Mouse (Mus musculus): Measurements from ENCODE around the gene Gns. TPM values are rescaled to one million over a fixed set of nuclear protein-coding genes. Genes with fewer than 3 reads are reported as not detected.
A peak's percentile ranks its signal among the peaks of the same experiment; 100 is the strongest.

Gns gene
- polyA plus RNA-seq, 1 experiment from 2014 or later: 36.9 TPM

DNA sequence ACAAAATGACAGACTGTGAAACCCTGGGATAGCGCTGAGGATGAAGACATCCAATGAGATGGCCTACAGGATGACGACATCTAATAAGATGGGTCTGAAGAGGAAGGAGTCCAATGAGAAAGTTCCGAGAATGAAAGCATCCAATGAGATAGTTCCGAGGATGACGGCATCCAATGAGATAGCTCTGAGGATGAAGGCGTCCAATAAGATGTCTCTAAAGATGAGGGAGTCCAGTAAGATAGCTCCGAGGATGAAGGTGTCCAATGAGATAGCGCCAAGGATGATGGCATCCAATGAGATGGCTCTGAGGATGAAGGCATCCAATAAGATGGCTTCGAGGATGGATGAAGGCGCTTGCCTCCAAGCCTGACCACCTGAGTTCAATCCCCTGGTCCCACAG is 22.6 kb upstream of the Gns start:
- H3K4me3 ChIP-seq (replicated peaks): no peak overlapping the region
- WGBS: 98% methylated on average over 10 of the region's 10 CpGs
- no peak overlapping the region for H3K27ac ChIP-seq
- H3K4me1 ChIP-seq (replicated peaks): peaks cover 17% of the 10 kb centered on the region
- H3K9me3 ChIP-seq: no peaks in the 10 kb centered on the region
- no peaks in the 10 kb centered on the region for H3K36me3 ChIP-seq
- no peaks in the 10 kb centered on the region for H3K27me3 ChIP-seq
- no peak overlapping the region for H3K4me2 ChIP-seq (replicated peaks)
- no peak for ATAC-seq
- H3K9ac ChIP-seq (replicated peaks): no peak overlapping the region

DNA sequence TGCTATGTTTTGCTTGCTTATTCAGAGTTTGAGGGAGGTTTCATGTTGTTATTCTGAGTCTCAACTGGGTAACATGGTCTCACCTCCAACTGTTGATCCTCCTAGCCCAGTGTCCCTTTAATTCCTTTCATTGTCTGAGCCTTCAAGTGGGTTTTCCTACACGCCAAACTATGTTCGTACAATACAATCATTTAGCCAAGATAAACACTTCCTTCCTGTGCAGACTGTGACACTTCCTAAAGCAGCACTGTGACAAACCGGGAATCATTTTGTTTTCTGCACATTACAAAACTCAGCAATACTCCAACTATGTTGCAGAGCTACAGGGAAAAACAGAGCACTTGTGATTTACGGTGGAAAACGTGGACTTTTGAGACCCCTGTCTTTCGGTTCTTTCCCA is 21.0 kb upstream of the Gns start:
- Histone ChIP-seq H3K36me3 (no peaks in the 10 kb centered on the region), H3K4me1 (replicated peaks) (peaks cover 17% of the 10 kb centered on the region), H3K9ac (replicated peaks) (no peak overlapping the region), H3K27me3 (peaks cover 2% of the 10 kb centered on the region), H3K9me3 (no peaks in the 10 kb centered on the region), H3K4me3 (replicated peaks) (no peak overlapping the region), H3K27ac (no peak overlapping the region), H3K4me2 (replicated peaks) (no peak overlapping the region)
- no peak for ATAC-seq
- 78% methylated on average over 6 of the region's 6 CpGs for WGBS

DNA sequence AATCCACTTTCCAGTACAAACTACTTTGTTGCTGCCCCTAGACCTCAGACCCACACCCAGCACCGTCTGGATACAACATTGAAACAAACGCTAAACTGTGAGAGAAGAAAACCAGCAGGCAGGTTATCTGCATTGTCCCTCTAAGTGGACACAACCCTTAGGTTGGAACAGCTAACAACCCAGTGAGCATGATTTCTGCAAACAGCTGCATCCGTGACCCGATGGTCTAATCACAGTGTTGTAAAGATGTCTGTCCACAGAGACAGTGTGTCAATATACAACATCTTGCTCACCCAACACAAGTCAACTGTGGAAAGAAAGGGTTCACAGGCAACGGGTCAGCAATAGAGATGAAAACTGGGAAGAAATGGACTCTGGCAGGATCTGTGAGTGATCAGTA is 15.6 kb upstream of the Gns start:
- no peak overlapping the region for H3K27ac ChIP-seq
- H3K9ac ChIP-seq (replicated peaks): no peak overlapping the region
- H3K4me2 ChIP-seq (replicated peaks): no peak overlapping the region
- peaks cover 14% of the 10 kb centered on the region for H3K4me1 ChIP-seq (replicated peaks)
- peaks cover 42% of the 10 kb centered on the region for H3K27me3 ChIP-seq
- WGBS: 49% methylated on average over 5 of the region's 5 CpGs
- ATAC-seq: no peak
- H3K9me3 ChIP-seq: no peaks in the 10 kb centered on the region
- H3K36me3 ChIP-seq: no peaks in the 10 kb centered on the region
- H3K4me3 ChIP-seq (replicated peaks): no peak overlapping the region

DNA sequence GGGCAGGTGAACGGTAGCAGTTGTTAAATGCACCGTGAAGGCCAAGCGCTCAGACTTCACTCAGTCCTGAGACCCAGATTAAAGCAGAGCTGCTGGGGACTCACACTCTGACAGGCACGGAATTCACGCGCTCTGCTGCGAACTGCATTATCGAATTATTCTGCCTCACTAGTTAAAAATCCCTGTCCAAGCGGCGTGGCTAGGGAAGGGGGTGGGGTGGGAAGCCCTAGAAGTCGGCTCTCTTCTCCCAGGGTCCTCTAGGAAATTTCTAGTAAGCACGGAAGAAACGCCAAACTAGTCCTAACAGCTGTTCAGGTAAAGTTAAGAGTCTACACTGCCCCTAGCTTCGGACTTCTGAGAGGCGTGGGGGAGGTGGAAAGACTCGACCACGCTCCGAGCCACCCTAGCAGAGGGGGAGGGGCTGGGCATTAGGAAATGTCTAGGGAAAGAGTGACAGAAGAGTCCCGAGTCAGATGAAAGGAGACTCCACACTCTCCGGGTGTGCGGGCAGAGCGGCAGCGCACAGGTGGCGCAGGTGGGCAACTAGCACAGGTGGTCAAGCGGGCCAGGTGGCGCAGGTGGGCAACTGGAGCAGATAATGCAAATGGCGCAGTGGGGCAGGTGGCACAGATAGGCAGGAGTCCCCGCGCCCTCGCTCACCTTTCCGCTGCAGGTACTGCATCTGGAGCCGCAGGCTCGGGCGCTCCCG is 14.4 kb upstream of the Gns start:
- Histone ChIP-seq H3K4me3 (replicated peaks) (peak overlapping the region; percentile 49), H3K4me2 (replicated peaks) (peak overlapping the region; percentile 88), H3K9me3 (no peaks in the 10 kb centered on the region), H3K36me3 (no peaks in the 10 kb centered on the region), H3K27me3 (peaks cover 42% of the 10 kb centered on the region), H3K9ac (replicated peaks) (peak overlapping the region; percentile 61), H3K4me1 (replicated peaks) (peaks cover 14% of the 10 kb centered on the region), H3K27ac (no peak overlapping the region)
- ATAC-seq: peak; percentile 80
- under 1% methylated on average over 35 of the region's 35 CpGs for WGBS

DNA sequence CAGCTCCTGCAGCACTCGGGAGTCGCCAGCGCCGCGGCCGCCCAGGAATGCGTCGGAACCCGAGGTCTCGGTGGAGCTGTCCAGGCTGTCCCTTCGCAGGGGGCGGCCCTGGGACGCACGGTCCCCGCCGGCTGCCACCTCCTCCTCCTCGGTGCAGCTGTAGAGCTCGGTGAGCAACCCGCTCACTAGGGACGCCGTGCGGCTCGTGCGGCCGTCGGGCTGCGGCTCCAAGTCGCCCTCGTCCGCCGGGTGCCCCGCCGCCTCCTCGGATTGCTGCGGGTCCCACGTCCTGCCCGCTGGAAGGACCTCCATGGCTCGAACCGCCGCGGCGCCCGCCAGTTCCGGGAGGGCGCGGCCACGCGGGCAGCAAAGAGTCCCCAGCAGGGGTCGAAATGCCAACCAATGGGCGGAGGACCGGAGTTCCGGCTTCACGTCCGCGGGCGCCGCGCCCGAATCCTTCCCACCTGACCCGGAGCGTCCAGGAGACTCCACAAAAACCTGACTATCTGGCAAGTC is 13.8 kb upstream of the Gns start, which contains the start of gene Tbc1d30:
Tbc1d30 (minus strand) TSS at position 213 of the 516 bp plus-strand sequence.
- peaks cover 42% of the 10 kb centered on the region for H3K27me3 ChIP-seq
- ATAC-seq: peak; percentile 82
- no peak within 1 kb of the TSS for H3K27ac ChIP-seq
- H3K36me3 ChIP-seq: no peaks in the 10 kb centered on the region
- H3K4me1 ChIP-seq (replicated peaks): peaks cover 14% of the 10 kb centered on the region
- H3K4me2 ChIP-seq (replicated peaks): peak within 1 kb of the TSS; percentile 88
- peak within 1 kb of the TSS; percentile 49 for H3K4me3 ChIP-seq (replicated peaks)
- H3K9me3 ChIP-seq: no peaks in the 10 kb centered on the region
- H3K9ac ChIP-seq (replicated peaks): peak within 1 kb of the TSS; percentile 61
- WGBS: 0% methylated on average over 61 of the region's 61 CpGs

DNA sequence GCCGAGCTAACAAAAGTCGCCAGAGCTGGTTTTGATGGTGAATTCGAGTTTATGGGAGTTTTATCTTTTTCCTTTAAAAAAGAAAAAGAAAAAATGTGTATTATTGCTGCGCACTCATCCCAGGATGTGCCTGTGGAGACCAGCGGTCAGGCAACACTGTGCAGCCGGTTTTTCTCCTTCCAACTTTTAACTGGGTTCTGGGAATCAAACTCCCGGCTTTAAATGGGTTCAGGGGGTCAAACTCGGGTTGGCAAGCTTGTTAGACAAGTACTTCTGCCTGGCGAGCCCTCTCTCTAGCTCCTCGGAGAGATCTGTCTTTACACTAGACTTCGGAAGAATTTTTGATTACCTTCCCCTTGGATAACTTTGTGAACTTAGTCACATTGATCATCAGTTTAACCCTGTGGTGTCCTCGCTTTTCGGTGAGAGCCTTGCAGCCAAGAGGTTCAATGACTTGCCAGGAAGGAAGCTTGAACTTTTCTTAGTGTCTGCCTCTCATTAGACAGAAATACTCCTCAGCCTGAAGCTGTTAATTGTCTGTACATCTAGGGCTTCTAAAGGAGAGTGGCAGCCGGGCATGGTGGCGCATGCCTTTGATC is 13.1 kb upstream of the Gns start:
- peaks cover 14% of the 10 kb centered on the region for H3K4me1 ChIP-seq (replicated peaks)
- H3K9me3 ChIP-seq: no peaks in the 10 kb centered on the region
- peaks cover 42% of the 10 kb centered on the region for H3K27me3 ChIP-seq
- H3K4me3 ChIP-seq (replicated peaks): peak overlapping the region; percentile 49
- ATAC-seq: no peak
- peak overlapping the region; percentile 88 for H3K4me2 ChIP-seq (replicated peaks)
- H3K36me3 ChIP-seq: no peaks in the 10 kb centered on the region
- no peak overlapping the region for H3K9ac ChIP-seq (replicated peaks)
- no peak overlapping the region for H3K27ac ChIP-seq
- 36% methylated on average over 15 of the region's 15 CpGs for WGBS

DNA sequence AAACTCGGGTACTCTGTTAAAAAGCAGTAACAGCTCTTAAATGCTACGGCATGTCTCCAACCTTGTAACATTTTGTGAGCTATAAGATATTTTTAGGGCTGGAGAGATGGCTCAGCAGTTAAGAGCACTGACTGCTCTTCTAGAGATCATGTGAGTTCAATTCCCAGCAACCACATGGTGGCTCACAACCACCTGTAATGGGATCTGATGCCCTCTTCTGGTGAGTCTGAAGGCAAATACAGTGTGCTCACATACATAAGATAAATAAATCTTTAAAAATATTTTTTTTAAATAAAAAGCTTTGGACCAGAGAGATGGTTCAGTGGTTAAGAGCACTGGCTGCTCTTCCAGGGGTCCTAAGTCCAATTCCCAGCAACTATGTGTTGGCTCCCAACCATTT is 4.5 kb upstream of the Gns start:
- H3K9me3 ChIP-seq: no peaks in the 10 kb centered on the region
- no peak overlapping the region for H3K9ac ChIP-seq (replicated peaks)

DNA sequence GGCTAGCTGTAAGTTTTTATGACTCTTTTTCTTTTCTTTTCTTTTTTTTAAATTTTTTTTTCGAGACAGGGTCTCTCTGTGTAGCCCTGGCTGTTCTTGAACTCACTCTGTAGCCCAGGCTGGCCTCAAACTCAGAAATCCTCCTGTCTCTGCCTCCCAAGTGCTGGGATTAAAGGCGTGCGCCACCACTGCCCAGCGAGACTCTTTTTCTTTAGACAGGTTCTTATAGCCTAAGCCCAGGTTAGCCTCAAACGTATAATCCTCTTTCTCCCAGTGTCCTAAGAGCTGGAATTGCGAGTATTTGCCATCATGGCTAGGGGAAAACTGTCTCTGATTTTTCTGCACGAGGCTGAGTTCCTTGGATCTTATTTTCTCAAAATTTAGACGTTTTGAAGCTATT is 1.7 kb upstream of the Gns start:
- Histone ChIP-seq H3K4me3 (replicated peaks) (no peak overlapping the region), H3K36me3 (no peaks in the 10 kb centered on the region), H3K27ac (no peak overlapping the region), H3K9ac (replicated peaks) (no peak overlapping the region), H3K27me3 (no peaks in the 10 kb centered on the region), H3K4me2 (replicated peaks) (no peak overlapping the region), H3K4me1 (replicated peaks) (peaks cover 21% of the 10 kb centered on the region), H3K9me3 (no peaks in the 10 kb centered on the region)
- 84% methylated on average over 8 of the region's 8 CpGs for WGBS
- no peak for ATAC-seq

More for the DNA sequence above, 4.5 kb upstream of the Gns start:
- no peak overlapping the region for H3K27ac ChIP-seq
- no peak for ATAC-seq
- H3K4me3 ChIP-seq (replicated peaks): no peak overlapping the region
- WGBS: 93% methylated on average over 2 of the region's 2 CpGs
- no peaks in the 10 kb centered on the region for H3K36me3 ChIP-seq
- no peaks in the 10 kb centered on the region for H3K27me3 ChIP-seq
- no peak overlapping the region for H3K4me2 ChIP-seq (replicated peaks)
- peaks cover 5% of the 10 kb centered on the region for H3K4me1 ChIP-seq (replicated peaks)

DNA sequence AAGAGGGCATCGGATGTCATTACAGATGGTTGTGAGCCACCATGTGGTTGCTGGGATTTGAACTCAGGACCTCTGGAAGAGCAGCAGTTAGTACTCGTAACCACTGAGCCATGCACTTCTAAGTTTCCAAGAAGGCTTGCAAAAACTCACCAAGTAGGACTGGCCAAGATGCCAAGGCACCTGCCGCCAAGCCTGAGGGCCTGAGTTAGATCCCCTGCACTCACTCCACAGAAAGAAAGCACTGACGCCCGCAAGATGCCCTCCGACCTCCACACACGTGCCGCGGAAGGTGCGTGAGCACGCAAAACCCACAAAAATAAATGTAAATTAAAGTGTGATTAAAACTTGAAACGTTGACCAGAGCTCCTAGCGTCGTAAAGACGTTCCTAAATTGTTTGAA is 584 bp upstream of the Gns start:
- Histone ChIP-seq H3K4me1 (replicated peaks) (peaks cover 21% of the 10 kb centered on the region), H3K9me3 (no peaks in the 10 kb centered on the region), H3K27me3 (no peaks in the 10 kb centered on the region), H3K36me3 (0 out of 2 replicates have a peak, but pooled peaks cover 3% of the 10 kb centered on the region), H3K4me2 (replicated peaks) (peak overlapping the region; percentile 84), H3K4me3 (replicated peaks) (peak overlapping the region; percentile 93), H3K27ac (0 out of 2 replicates have a peak overlapping the region, but pooled peaks have one; percentile 59), H3K9ac (replicated peaks) (peak overlapping the region; percentile 91)
- ATAC-seq: 0 out of 2 replicates have a peak, but pooled peaks have one; percentile 19
- WGBS: 32% methylated on average over 15 of the region's 15 CpGs

DNA sequence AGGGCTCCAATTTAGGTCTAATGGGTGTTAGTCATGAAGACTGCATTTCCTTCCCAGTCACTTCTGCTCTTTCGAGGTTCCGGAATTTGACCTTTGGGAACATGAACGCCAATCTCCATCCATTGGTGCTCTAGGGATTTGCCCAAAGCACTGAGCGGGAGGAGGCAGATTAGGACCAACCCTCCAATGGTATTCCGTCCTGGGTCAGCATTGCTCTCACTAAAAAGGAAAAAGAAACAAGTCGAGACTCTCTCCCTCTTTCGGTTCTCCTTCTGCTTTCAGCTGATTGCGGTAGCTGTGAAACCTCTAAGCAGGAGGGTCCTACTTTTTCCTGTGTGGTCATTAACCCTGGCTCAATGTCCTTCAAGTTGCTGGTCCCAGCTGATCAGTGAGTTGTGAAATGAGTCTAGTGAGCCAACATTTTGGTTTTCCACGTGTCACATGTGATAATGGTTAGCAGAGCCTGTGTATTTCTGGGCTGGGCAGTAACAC is 937 bp downstream of the Gns start:
- Histone ChIP-seq H3K9ac (replicated peaks) (peak overlapping the region; percentile 91), H3K27me3 (no peaks in the 10 kb centered on the region), H3K4me3 (replicated peaks) (peak overlapping the region; percentile 93), H3K9me3 (no peaks in the 10 kb centered on the region), H3K36me3 (peaks cover 16% of the 10 kb centered on the region), H3K4me2 (replicated peaks) (peak overlapping the region; percentile 84), H3K27ac (no peak overlapping the region; the same call in 1 of the 2 replicates), H3K4me1 (replicated peaks) (peaks cover 21% of the 10 kb centered on the region)
- 12% methylated on average over 9 of the region's 9 CpGs for WGBS
- ATAC-seq: no peak

DNA sequence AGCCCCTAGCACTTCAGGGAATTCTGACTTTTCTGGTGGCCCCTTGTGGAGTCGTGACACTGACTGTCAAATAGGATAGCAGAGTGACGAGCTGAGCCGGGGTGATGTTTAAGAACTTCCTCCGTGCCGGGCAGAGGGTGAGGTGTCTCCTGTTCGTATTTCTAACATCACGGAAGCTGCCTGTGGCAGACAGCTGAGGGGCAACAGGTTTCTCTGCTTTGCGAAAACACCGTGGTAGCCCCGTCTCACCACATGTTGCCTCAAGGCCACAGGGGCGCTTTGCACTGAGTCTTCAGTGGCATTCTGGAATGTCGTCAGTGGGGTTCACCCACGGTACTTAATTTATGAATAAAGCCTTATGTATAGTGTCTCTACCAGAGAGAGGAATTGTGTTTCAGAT is 2.4 kb downstream of the Gns start:
- H3K27ac ChIP-seq: no peak overlapping the region
- ATAC-seq: no peak
- H3K9ac ChIP-seq (replicated peaks): no peak overlapping the region
- H3K27me3 ChIP-seq: no peaks in the 10 kb centered on the region
- WGBS: 89% methylated on average over 13 of the region's 13 CpGs
- H3K4me3 ChIP-seq (replicated peaks): no peak overlapping the region
- H3K4me2 ChIP-seq (replicated peaks): no peak overlapping the region
- H3K36me3 ChIP-seq: peaks cover 26% of the 10 kb centered on the region
- no peaks in the 10 kb centered on the region for H3K9me3 ChIP-seq
- H3K4me1 ChIP-seq (replicated peaks): peaks cover 21% of the 10 kb centered on the region

DNA sequence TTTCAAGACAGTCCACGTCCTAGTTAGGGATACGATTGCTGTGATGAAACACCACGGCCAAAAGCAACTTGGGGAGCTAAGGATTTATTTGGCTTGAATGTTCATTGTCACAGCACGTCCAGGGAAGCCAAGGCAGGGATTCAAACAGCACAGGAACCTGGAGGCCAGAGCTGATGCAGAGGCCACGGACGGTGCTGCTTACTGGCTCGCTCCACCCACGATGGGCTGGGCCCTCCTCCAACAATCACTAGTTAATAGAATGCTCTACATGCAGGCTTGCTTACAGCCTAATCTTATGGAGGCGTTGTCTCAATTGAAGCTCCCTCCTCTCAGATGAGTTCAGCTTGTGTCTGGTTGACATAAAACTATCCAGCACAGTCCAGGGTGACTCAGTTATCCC is 2.9 kb downstream of the Gns start:
- Histone ChIP-seq H3K27me3 (no peaks in the 10 kb centered on the region), H3K36me3 (peaks cover 27% of the 10 kb centered on the region), H3K4me1 (replicated peaks) (peaks cover 21% of the 10 kb centered on the region), H3K4me3 (replicated peaks) (no peak overlapping the region), H3K9me3 (no peaks in the 10 kb centered on the region), H3K9ac (replicated peaks) (no peak overlapping the region), H3K4me2 (replicated peaks) (no peak overlapping the region), H3K27ac (no peak overlapping the region)
- 89% methylated on average over 9 of the region's 9 CpGs for WGBS
- no peak for ATAC-seq

Data from midbrain, embryonic 13.5 days (tissue).